Mouse (Mus musculus) lung, embryonic 15.5 days (tissue): ENCODE measurements around the gene Morc2b. TPM values are rescaled to one million over a fixed set of nuclear protein-coding genes. Genes with fewer than 3 reads are reported as not detected.
"Not testable (repeated sequence)": the region's sequence is repeated elsewhere in the genome, so short reads cannot be mapped to it uniquely, and the experiment has no call there.

ENCODE experiments used
- ATAC-seq: fragments of 200-750 bp; cut with Nextera tagmentation; 2 replicates; pipeline ENCODE4 v1.8.0; 2017; ENCODE audit warnings: moderate number of reproducible peaks, borderline replicate concordance; ENCODE audit not compliant: low FRiP score, low TSS enrichment; ENCODE audit errors: extremely low read depth
- H3K27ac ChIP-seq: fragments of 300-500 bp; sonication (generic); 2 replicates; pipeline ENCODE4 v1.5.1; 2015; ENCODE audit warnings: moderate library complexity, mild to moderate bottlenecking, inconsistent platforms
- H3K27me3 ChIP-seq: fragments of 300-500 bp; sonication (generic); 2 replicates; pipeline ENCODE4 v1.6.1; 2015; ENCODE audit warnings: inconsistent platforms
- H3K36me3 ChIP-seq: fragments of 300-500 bp; sonication (generic); 2 replicates; pipeline ENCODE4 v1.6.1; 2015; ENCODE audit warnings: inconsistent platforms
- H3K4me1 ChIP-seq: fragments of 300-500 bp; sonication (generic); 2 replicates; pipeline ENCODE4 v1.6.1; 2015; ENCODE audit warnings: inconsistent platforms
- H3K4me2 ChIP-seq: fragments of 300-500 bp; sonication (generic); 2 replicates; pipeline ENCODE4 v1.6.1; 2015; ENCODE audit warnings: inconsistent platforms, mild to moderate bottlenecking, moderate library complexity
- H3K4me3 ChIP-seq: fragments of 300-500 bp; sonication (generic); 2 replicates; pipeline ENCODE4 v1.5.1; 2015; ENCODE audit warnings: mild to moderate bottlenecking, inconsistent platforms
- H3K9ac ChIP-seq: fragments of 300-500 bp; sonication (generic); 2 replicates; pipeline ENCODE4 v1.6.1; 2015; ENCODE audit warnings: inconsistent platforms
- H3K9me3 ChIP-seq: fragments of 300-500 bp; sonication (generic); 2 replicates; pipeline ENCODE4 v1.6.1; 2016; ENCODE audit warnings: inconsistent platforms
- WGBS: fragments of 180-500 bp; shearing (Covaris S2); methylation state at CpG from one replicate; pipeline ENCODE4 v1.1.7; 2015; 5-methylcytosine and 5-hydroxymethylcytosine counted together
- polyA plus RNA-seq: library from polyadenylated mRNA; unstranded; fragments of >200 nt; fragmentation: Nextera tagmentation; extraction: Ambion mirVana; gene quantifications from 2 replicates; pipeline ENCODE4 v1.2.1, GENCODE M21; 2015

Morc2b gene
- not detected in 2 replicates for polyA plus RNA-seq

GRCm38 (mm10) chr17:33139261-33139820 is at the start of gene Morc2b:
Gene Morc2b (minus strand): TSS chr17:33139683.
- no peak for ATAC-seq
- no peak within 1 kb of the TSS for H3K4me3 ChIP-seq
- H3K27me3 ChIP-seq = no peaks in the 10 kb centered on the region
- no peak within 1 kb of the TSS for H3K9ac ChIP-seq
- H3K27ac ChIP-seq = no peak within 1 kb of the TSS
- 68% methylated on average over 18 of the region's 18 CpGs for WGBS
- no peaks in the 10 kb centered on the region for H3K9me3 ChIP-seq
- no peak within 1 kb of the TSS for H3K4me2 ChIP-seq
- H3K36me3 ChIP-seq = no peaks in the 10 kb centered on the region
- H3K4me1 ChIP-seq = no peaks in the 10 kb centered on the region

DNA sequence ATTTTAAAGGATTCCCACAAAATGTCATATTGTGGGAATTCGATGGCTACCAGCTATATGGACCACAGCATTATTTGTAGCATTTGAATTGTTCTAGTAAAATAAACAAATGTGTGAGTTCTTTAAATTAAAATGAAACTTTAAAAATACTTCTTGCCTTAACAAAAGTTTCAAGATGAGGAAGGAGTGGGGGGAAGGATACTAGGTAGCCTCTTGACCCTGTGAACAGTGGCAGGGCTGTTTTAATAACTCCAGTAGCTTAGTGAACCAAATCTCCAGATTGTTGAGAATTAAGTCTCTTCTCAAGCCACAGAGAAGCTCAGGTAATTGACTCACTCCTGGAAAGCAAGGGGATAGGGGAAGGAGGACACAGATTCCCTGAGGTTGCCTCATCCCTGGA is 28.7 kb upstream of the Morc2b start, which contains the start of gene Olfr55:
Gene Olfr55, plus strand, starts transcription at position 301 of the 400 bp plus-strand sequence.
- H3K9me3 ChIP-seq, H3K4me3 ChIP-seq, H3K27ac ChIP-seq, H3K27me3 ChIP-seq, H3K36me3 ChIP-seq, ATAC-seq, H3K4me1 ChIP-seq, H3K4me2 ChIP-seq, H3K9ac ChIP-seq: not testable (repeated sequence)
- WGBS = 78% methylated on average over 1 of the region's 1 CpGs

DNA sequence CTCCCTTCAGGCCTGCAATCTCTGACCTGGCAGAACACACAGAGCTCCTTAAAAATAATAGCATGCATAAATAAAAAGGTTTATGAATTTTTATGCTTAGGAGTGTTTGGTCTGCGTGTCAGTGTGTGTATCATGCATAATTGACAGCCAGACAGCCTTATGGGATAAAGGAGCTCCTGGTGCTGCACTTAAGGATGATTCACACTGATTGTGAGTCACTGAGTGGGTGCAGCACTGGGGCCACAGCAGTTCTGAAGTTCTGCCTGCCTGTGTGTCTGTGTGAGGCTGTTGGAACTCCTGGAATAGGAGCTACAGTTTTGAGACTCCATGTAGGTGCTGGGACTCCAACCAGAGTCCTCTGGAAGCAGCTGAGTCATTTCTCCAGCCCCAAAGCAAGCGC is 13.2 kb downstream of the Morc2b start:
- no peaks in the 10 kb centered on the region for H3K9me3 ChIP-seq
- no peak overlapping the region for H3K4me2 ChIP-seq
- no peak for ATAC-seq
- H3K36me3 ChIP-seq = no peaks in the 10 kb centered on the region
- no peaks in the 10 kb centered on the region for H3K27me3 ChIP-seq
- H3K4me1 ChIP-seq = no peaks in the 10 kb centered on the region
- no peak overlapping the region for H3K9ac ChIP-seq
- no peak overlapping the region for H3K27ac ChIP-seq
- WGBS = 54% methylated on average over 2 of the region's 2 CpGs
- H3K4me3 ChIP-seq = no peak overlapping the region

DNA sequence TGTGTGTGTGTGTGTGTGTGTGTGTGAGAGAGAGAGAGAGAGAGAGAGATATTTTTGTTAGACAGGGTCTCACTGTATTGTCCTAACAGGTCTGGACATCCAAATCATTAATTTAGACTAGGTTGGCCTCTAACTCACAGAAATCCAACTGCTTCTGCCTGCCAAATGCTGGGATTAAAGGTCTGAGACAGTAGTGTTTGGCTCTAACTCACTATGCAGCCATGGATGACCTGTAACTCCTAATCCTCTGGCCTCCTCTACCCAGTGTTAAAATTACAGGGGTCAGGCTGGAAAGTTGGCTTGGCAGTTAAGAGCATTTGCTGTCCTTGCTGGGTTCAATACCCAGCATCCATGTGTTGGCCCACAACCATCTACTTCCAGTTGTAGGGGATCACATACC is 14.9 kb downstream of the Morc2b start:
- no peak overlapping the region for H3K4me2 ChIP-seq
- H3K36me3 ChIP-seq = no peaks in the 10 kb centered on the region
- H3K4me1 ChIP-seq = no peaks in the 10 kb centered on the region
- no peak for ATAC-seq
- H3K4me3 ChIP-seq = no peak overlapping the region
- no peaks in the 10 kb centered on the region for H3K27me3 ChIP-seq
- H3K9me3 ChIP-seq = no peaks in the 10 kb centered on the region
- H3K27ac ChIP-seq = no peak overlapping the region
- no peak overlapping the region for H3K9ac ChIP-seq

DNA sequence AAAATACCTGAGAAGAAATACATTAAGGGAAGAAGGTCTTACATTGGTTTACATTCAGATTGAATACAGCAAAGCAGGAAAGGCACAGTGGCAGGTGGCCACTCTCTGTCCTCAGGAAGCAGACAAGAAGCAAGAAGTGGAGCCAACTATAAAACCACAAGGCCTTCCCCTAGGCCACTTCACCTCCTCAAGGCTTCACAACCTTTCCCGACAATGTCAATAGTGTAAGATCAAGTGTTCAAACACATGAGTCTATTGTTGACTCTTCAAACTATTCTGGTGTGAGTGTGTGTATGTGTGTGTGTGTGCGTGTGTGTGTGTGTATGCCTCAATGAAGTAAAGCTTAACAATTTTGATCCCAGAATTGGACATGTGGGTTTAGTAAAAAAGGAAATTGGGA is 42.1 kb downstream of the Morc2b start:
- no peaks in the 10 kb centered on the region for H3K9me3 ChIP-seq
- no peak overlapping the region for H3K4me3 ChIP-seq
- no peak overlapping the region for H3K27ac ChIP-seq
- no peak overlapping the region for H3K9ac ChIP-seq
- H3K27me3 ChIP-seq = no peaks in the 10 kb centered on the region
- H3K4me2 ChIP-seq = no peak overlapping the region
- WGBS = 51% methylated on average over 2 of the region's 2 CpGs
- H3K4me1 ChIP-seq = peaks cover 10% of the 10 kb centered on the region
- ATAC-seq = no peak
- H3K36me3 ChIP-seq = no peaks in the 10 kb centered on the region

DNA sequence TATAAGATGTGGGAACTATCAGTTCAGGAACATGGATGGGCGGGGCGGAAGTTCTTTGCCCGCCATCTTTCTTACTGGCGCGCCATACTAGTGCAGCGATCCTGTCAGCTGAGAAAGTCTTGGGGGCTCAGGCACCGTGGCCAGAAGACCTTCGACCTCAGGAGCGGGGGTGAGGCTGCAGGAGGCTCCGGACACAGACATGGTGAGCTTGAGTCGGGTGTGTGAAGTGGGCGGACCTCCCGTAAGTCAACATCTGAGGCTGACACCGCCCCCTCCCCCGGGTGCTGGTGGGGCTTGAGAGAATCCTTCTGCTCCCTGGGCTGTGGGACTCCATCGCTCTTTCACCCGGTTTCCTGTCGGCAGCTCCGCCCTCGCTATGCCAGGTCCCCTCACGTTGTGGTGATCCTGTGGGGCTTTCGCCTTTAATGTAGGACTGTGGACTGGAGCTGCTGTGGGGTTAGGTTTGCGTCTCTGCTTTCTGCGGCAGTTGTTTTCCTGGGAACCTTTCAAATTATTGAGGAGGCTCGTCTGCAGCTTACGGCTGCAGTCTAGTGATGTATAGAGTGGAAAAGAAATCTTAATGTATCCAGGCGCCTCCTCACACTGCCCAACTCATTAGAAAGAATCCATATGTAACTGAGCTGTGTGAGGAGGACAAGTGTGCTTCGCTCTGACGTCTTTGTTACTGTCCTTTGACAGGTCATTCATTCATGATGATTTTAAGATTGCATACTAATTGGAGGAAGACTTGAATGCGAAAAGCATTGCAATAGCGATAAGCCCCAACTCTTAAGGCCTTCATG is 46.9 kb downstream of the Morc2b start:
- peaks cover 20% of the 10 kb centered on the region for H3K4me1 ChIP-seq
- no peaks in the 10 kb centered on the region for H3K27me3 ChIP-seq
- peak overlapping the region; percentile 94 for H3K27ac ChIP-seq
- H3K9ac ChIP-seq = peak overlapping the region; percentile 59
- H3K4me2 ChIP-seq = peak overlapping the region; percentile 61
- H3K36me3 ChIP-seq = no peaks in the 10 kb centered on the region
- no peaks in the 10 kb centered on the region for H3K9me3 ChIP-seq
- peak overlapping the region; percentile 67 for H3K4me3 ChIP-seq
- peak; percentile 56 for ATAC-seq
- 1% methylated on average over 31 of the region's 31 CpGs for WGBS

DNA sequence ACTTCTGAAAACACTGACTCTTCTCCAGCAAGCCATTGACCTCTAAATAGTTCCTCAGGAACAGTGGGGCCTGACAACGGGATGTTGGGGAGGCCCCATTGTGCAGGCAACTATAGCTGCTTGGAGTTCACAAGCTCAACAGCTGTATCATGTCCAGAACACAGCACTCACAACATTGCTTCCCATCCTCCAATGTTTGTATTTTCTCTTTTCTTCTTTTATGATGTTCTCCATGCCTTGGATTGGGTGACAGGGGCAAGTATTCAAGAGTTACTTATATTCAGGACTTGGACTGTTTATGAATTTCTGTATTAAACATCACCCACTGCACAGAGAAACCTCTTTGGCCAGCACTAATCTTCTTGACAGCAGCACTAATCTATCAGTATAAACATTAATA is 47.9 kb downstream of the Morc2b start:
- ATAC-seq = peak; percentile 68
- Histone ChIP-seq H3K9ac (no peak overlapping the region), H3K9me3 (no peaks in the 10 kb centered on the region), H3K27ac (peak overlapping the region; percentile 94), H3K4me1 (peaks cover 20% of the 10 kb centered on the region), H3K27me3 (no peaks in the 10 kb centered on the region), H3K36me3 (no peaks in the 10 kb centered on the region), H3K4me3 (0 out of 2 replicates have a peak overlapping the region, but pooled peaks have one; percentile 67), H3K4me2 (no peak overlapping the region)
- WGBS = 41% methylated on average over 1 of the region's 1 CpGs

DNA sequence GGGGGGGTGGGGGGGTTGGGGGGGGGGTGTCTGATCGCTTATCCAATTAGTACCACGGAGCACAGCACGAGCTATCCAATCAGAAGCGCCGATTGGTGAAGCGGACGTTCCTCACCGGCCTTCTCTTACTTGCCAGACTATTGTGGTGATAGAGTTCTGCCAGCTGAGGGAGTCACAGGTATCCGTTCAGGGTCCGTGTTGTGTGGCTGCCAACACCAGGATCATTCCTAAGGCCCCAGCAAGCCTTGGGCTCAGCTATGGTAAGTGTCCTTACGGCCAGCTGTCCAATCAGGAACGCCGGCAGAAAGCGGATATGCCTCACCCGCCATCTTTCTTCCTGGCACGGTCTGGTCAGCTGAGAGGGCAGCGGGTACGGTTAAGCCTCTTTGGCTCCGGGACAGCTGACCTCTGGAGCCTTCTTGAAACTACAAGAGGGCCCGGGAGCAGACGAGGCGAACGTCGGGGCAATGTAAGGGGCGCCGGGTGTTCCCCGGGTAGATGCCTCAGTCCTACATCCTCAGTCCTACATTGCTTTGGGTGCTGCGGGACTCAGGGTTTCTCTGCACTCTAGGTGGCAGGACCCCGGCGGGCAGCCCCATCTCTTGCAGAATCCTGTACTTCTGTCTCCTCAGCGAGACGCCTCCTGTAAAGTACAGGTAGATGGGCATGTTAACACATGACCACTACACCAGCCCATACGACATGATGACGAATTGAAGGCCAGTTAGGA is 50.1 kb downstream of the Morc2b start, which contains the start of gene Zfp563:
Gene Zfp563, plus strand, starts transcription at position 91 of the 730 bp plus-strand sequence.
- Histone ChIP-seq H3K4me2 (peak within 1 kb of the TSS; percentile 69), H3K27me3 (no peaks in the 10 kb centered on the region), H3K4me1 (peaks cover 20% of the 10 kb centered on the region), H3K4me3 (peak within 1 kb of the TSS; percentile 61), H3K9ac (peak within 1 kb of the TSS; percentile 53), H3K27ac (peak within 1 kb of the TSS; percentile 78), H3K36me3 (no peaks in the 10 kb centered on the region), H3K9me3 (no peaks in the 10 kb centered on the region)
- WGBS = 4% methylated on average over 34 of the region's 34 CpGs
- peak; percentile 84 for ATAC-seq

GRCm38 (mm10) chr17:33067958-33068357 is 71.5 kb downstream of the Morc2b start, which contains the start of gene 4921501E09Rik:
Gene 4921501E09Rik (minus strand): TSS chr17:33068058.
- ATAC-seq = no peak
- no peak within 1 kb of the TSS for H3K4me3 ChIP-seq
- WGBS = 38% methylated on average over 1 of the region's 1 CpGs
- H3K36me3 ChIP-seq = no peaks in the 10 kb centered on the region
- no peaks in the 10 kb centered on the region for H3K9me3 ChIP-seq
- H3K9ac ChIP-seq = no peak within 1 kb of the TSS
- no peak within 1 kb of the TSS for H3K4me2 ChIP-seq
- no peaks in the 10 kb centered on the region for H3K27me3 ChIP-seq
- no peaks in the 10 kb centered on the region for H3K4me1 ChIP-seq
- no peak within 1 kb of the TSS for H3K27ac ChIP-seq
